Mouse (Mus musculus) embryo, embryonic 10.5 days (tissue): ENCODE measurements around the gene Ppip5k1.

Source experiments
- DNase-seq: peaks from one replicate; pipeline ENCODE4 v3.0.0-alpha.2; 2015; ENCODE audit warnings: low spot score

Ppip5k1 gene

DNA sequence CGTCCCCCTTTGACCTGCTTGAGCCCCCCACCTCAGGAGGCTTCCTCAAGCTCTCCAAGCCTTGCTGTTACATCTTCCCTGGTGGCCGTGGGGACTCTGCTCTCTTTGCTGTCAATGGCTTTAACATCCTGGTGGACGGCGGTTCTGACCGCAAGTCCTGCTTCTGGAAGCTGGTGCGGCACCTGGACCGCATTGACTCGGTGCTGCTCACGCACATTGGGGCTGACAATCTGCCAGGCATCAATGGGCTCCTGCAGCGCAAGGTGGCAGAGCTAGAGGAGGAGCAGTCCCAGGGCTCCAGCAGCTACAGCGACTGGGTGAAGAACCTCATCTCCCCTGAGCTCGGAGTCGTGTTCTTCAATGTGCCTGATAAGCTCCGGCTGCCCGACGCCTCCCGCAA, 55.7 kb downstream of the Ppip5k1 start:
- DNase-seq = no peak

GRCm38 (mm10) chr2:121298131-121298530, 57.1 kb downstream of the Ppip5k1 start:
- peak; percentile 50 for DNase-seq

GRCm38 (mm10) chr2:121297701-121298100, 57.5 kb downstream of the Ppip5k1 start:
- no peak for DNase-seq

- peak; percentile 56 for DNase-seq
Measured at GRCm38 (mm10) chr2:121296754-121297231, 58.4 kb downstream of the Ppip5k1 start.

GRCm38 (mm10) chr2:121295608-121296571, 59.3 kb downstream of the Ppip5k1 start:
- peak; percentile 36 for DNase-seq

DNA sequence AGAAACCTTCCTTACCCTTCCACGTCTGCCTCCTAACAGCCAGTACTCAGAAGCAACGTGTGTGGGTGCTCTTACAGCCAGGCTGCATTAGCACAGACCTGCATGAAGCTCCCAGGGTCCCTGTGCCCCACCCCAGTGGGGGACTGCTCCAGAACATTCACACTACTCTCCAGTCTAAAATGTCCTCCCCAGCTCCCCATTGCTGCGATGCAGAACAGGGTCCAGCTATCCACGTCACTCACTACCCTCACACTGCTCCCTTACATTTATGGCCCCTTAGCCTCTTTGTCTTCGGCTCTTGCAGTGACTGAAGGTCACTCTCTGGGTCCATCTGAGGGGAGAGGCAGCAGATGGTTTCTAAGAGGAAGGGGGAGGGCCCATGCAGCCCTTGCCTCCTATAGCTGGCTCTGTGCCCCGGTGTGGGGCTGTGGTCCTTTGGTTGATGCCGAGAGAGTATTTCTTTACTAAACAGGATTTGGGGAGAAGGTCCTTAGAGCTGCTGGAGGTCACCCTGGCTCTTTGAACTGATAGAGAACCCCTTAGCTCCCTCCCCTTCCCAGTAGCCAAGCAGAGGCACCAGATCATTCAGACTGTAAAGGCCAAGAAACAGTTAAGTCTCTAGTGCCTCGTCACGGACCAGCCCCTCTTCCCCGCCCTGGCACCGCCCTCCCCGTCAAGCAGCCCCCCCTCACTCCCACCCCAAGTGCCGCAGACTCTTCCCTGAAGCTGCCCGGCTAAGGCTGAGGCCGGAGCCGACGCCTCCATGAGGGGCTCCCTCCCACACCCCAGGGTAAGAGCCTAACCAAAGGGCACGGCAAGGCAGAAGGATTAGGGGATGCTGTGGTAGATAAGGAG, 60.2 kb downstream of the Ppip5k1 start:
- DNase-seq = peak; percentile 71

- DNase-seq = peak; percentile 36
Measured at GRCm38 (mm10) chr2:121294182-121294581, 61.0 kb downstream of the Ppip5k1 start.

- DNase-seq = no peak
Measured at GRCm38 (mm10) chr2:121292316-121293013, 62.7 kb downstream of the Ppip5k1 start.

DNA sequence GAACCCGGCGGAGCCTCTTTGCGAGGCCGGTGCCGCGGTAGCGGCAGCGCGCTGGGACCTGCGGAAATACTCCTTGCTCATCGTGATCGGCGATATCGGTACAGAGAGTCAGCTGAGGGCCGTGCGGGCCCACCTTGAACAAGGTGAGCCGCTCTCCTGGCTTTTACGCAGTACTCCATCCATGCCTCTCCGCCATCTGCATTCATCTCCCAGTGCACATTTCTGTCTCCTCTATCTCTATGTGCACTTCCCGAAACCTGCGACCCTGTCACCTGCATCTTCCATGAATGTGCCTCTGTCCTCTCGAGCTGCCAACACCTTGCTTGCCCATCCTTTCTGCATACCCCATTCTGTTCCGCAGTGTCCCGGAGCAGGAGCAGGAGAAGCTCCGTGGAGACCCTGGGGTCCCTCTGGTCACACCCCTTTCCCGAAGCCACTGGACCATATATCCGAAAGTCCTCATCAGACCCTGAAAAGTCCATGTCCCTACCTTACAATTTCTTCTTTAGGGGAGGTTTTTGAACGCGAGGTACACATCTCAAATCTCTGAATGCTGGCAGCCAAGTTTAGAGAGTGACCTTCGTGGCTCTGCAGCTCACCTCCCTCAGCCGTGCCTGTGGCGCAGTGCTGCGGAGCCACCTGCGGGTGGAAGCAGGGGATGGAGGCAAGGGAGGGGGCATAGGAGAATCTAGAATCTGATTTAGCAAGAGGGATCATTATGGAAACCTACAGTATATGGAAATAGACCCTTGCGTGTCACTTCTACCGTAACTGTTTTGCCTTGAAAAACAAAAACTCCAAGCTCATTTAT, 65.3 kb downstream of the Ppip5k1 start:
- peak; percentile 34 for DNase-seq

DNA sequence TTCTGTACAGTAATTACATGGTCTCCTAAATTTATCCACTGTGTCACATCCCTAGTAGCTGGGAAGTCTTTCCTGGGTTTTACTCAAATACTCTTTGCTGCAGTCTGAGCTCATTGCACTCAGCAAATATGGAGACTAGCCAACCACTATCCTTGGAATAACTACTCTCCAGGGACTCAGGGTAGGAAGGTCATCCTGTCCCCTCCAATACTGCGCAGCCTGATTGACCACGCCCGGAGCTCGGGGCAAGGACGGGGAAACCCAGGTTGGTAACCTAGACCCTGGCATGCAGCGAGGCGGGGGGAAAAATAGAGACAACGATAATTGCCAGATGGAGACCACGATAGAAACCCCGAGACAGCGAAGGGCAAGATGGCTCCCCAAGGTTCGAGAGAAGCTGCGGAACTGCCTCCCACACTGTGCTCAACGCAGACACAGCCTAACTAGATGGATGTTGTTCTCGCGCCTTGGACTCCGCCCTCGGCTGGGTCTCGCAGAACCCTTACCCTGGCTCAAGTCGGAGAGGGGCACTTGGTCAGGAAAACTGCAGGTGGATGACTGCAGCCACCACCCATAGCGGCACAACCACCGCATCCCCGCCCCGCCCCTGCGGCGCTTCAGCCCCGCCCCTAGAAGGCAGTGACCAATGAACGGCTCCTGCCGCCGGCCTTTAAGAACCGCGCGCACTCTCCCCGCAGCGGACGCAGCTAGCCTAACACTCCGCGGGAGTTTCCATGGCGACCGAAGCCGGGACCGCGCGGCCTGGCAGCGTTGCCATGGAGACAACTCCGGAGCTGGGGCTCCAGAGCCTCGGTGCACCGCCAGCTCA, 66.1 kb downstream of the Ppip5k1 start, which contains the start of gene Map1a:
Gene Map1a, plus strand, starts transcription at position 700 of the 829 bp plus-strand sequence.
- peak; percentile 98 for DNase-seq

- no peak for DNase-seq
Measured at GRCm38 (mm10) chr2:121287850-121288249, 67.3 kb downstream of the Ppip5k1 start.

GRCm38 (mm10) chr2:121271928-121272516, 83.2 kb downstream of the Ppip5k1 start:
- peak; percentile 27 for DNase-seq

DNA sequence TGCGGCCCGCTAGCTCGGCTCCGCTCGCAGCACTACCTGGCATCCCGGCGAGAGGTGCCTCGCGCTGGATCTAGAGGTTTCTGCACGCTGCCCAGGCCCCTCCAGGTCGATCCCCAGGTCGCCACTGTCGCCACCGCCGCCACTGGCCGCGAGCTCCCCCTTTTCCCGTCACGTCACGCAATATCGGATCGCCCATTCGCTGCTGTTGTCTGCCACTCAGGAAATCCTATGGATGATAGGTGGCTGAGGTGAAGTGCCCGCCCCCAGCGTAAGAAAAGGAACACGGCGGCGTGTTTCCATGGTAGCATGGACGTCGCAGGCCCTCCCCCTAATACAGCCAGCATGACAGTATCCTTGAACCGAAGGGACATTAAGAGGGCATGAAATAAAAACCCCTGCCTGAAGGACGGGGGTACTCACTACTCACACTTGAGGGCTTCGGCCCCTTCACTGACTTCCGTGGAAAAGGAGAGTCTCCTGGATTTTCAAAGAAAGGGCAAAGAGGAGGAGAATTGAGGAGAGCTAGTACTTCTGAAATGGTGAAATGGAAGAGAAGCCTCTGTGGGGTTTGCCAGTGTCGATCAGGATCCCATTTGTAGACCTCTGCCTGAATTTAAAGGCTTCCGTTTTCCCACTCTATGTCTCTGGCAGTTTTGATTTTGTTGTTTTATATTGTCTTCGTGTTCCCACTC, 83.8 kb downstream of the Ppip5k1 start, which contains the start of gene Trp53bp1:
Gene Trp53bp1, minus strand, starts transcription at position 172 of the 692 bp plus-strand sequence.
- DNase-seq = peak; percentile 98

DNA sequence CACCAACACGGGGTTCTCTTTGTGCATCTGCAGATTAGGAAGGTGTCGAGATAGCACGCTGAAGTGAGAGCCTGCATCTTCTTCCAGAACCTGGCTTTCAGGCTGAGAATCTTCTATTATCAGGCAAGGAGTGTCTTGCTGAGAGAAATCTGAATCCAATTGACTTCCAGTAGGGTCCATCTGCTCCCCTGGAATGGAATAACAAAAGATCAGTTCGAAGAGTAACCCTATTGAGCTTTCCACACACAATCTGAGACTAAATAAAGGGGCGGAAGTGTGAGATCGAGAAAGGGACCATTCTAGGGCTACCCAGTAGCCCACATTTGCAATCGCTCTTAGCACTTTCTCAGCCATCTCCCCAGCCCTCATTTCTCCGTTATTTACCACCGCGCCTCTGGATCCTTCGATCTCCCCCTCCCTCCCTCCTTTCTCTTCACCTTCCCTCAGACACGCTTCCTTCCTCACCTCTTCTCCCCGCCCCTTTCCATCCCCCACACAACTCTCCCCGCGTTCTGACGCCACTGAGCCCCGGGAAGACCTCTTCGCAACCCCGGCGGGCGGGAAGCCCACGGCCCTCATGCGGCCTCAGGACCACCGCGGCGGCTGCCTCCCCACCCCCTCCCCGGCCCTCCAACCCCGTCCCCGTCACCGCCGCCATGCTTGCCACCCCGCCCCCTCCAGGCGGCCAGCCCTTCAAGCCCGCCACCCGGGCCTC, 84.5 kb downstream of the Ppip5k1 start:
- peak; percentile 73 for DNase-seq

- DNase-seq = no peak
Measured at GRCm38 (mm10) chr2:121268446-121268845, 86.8 kb downstream of the Ppip5k1 start.
